Mouse (Mus musculus) cerebellum, adult 2 months (tissue): ENCODE data around the gene Zglp1. TPM values are rescaled to one million over a fixed set of nuclear protein-coding genes. Genes with fewer than 3 reads are reported as not detected.

Source experiments
- DNase-seq, 2 experiments: peaks; one replicate each; pipeline ENCODE4 v3.0.0; 2021
- H3K27ac ChIP-seq: fragments of 200-500 bp; 2 replicates; pipeline ENCODE4 v1.5.1; 2012; ENCODE audit warnings: low read length, control low read depth, inconsistent platforms; ENCODE audit not compliant: insufficient read depth
- H3K27me3 ChIP-seq: fragments of 200-500 bp; 2 replicates; pipeline ENCODE4 v1.6.1; 2012; ENCODE audit warnings: inconsistent platforms, mild to moderate bottlenecking, low read length, moderate library complexity; ENCODE audit not compliant: control insufficient read depth, insufficient read depth
- H3K4me1 ChIP-seq: fragments of 200-500 bp; 2 replicates; pipeline ENCODE4 v1.6.1; 2011; ENCODE audit warnings: low read length; ENCODE audit not compliant: control insufficient read depth, insufficient read depth
- H3K4me3 ChIP-seq: fragments of 200-500 bp; replicated peaks from 2 replicates; pipeline ENCODE3; 2011; ENCODE audit warnings: mild to moderate bottlenecking, low read depth, low read length, control low read depth; ENCODE audit not compliant: insufficient read depth
- CTCF ChIP-seq: fragments of 200-500 bp; IDR thresholded peaks from 2 replicates; pipeline ENCODE4 v1.5.1; 2011; ENCODE audit warnings: low read depth, mild to moderate bottlenecking, control low read depth, low read length, moderate library complexity, borderline replicate concordance; ENCODE audit not compliant: insufficient read depth
- POLR2A ChIP-seq: fragments of 200-500 bp; IDR thresholded peaks from 2 replicates; pipeline ENCODE4 v1.6.1; 2011; ENCODE audit warnings: low read length, control low read depth, borderline replicate concordance; ENCODE audit not compliant: insufficient read depth
- WGBS: fragments of 180-500 bp; shearing (Covaris S2); methylation state at CpG from one replicate; pipeline ENCODE4 v1.1.7; 2018; 5-methylcytosine and 5-hydroxymethylcytosine counted together
- polyA plus RNA-seq: library from polyadenylated mRNA; depleted of rRNA; stranded (reverse); fragments of >200 nt; gene quantifications from 2 replicates; pipeline ENCODE4 v1.2.3, GENCODE M21; 2012

Zglp1 gene
- polyA plus RNA-seq, 1 experiment: 1.0 TPM

DNA sequence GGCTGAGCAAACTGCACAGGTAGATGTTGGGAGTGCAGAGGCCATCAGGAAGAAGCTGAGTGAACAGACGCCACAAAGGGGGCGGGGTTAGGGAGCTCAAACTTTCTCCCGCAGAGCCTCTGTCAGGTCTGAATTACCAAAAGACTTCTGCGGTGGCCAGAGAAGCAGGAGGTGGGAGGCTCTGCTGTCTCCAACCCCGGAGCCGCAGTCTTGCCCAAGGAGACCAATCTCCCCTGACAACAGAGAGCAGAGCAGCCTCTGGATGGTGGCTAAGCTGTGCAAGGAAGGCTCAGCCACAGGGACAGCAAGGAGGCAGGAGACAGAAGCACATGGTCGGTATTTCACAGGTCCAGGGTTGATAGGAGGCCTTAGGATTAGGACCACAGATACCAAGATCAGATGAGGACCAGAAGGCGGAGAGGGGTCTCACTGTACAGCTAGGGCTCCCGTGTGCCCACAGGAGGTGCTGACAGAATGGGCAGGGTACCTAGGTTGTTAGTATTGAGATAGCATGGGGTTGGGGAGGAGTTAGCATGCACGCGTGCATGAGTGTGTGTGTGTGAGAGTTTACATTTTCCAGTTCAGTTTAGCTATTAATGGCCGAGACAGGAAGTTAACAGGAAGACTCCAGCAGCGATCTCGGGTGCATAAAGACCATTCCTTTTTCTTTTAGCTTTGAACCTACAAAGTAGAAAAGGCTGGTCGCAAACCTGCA, 33.7 kb upstream of the Zglp1 start:
- TF ChIP-seq POLR2A: no peak
- TF ChIP-seq CTCF: no peak
- no peaks in the 10 kb centered on the region for H3K4me1 ChIP-seq
- DNase-seq: no peak
- H3K4me3 ChIP-seq: no peak overlapping the region
- no peaks in the 10 kb centered on the region for H3K27me3 ChIP-seq
- WGBS: 28% methylated on average over 15 of the region's 15 CpGs
- H3K27ac ChIP-seq: no peak overlapping the region

DNA sequence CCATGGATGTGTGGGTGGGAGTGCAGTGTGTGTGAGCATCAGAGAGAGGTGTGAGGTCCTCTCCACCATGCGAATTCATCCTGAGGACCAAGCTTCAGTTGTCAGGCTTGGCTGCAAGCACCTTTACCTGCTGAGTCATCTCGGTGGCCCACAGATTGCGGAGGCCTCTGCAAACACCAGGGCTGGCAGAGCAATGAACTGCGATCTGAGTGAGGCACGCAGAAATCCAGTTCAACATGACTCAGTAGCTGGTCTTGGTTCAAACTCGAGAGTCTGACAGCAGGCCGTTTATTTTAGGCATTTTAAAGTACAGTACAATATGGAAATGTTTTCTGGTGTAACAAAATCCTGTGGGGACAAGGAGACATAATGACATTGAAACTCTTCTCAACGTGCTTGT, 30.9 kb upstream of the Zglp1 start:
- no peak overlapping the region for H3K4me3 ChIP-seq
- H3K27ac ChIP-seq: no peak overlapping the region
- no peaks in the 10 kb centered on the region for H3K27me3 ChIP-seq
- TF ChIP-seq CTCF (no peak), POLR2A (no peak)
- H3K4me1 ChIP-seq: no peaks in the 10 kb centered on the region
- 57% methylated on average over 8 of the region's 8 CpGs for WGBS
- DNase-seq: no peak

DNA sequence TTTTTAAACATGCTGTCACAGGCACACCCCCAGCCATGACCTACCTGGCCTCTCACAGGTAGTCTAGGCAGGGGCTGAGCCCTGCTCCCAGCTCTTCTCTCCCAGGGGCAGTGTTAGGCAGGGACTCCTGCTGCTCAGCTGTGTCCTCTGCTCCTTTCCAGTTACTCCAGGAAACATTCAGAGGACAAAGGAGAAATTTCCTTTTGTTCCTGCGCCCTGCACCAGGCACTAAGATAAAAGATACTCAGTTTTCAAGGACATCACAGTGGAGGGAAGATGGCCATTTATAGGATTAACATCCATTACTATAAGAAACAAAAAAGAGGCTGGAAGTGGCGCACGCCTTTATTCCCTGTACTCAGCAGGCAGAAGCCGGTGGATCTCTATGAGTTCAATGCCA, 29.1 kb upstream of the Zglp1 start:
- TF ChIP-seq POLR2A: no peak
- Histone ChIP-seq H3K4me3 (no peak overlapping the region), H3K27ac (no peak overlapping the region), H3K4me1 (no peaks in the 10 kb centered on the region), H3K27me3 (no peaks in the 10 kb centered on the region)
- 58% methylated on average over 4 of the region's 4 CpGs for WGBS
- no peak for DNase-seq

DNA sequence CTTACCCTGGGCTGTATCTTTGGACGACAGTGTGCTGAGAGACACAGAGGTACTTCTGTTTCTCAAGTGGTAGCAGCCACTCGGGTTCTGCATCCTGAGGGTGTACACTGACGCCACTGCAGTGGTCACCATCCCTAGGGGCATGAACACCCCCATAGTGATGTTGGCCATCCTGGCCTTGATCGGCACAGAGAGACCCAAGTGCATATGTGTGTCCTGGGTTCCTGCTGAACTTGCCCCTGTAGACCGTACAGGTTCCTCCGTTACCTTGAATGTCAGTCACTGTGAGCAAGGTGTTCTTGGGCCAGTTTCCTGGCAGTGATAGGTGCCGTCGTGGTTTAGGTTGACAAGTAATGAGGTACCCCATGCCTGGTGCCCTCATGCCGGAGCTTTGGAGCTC, 26.5 kb upstream of the Zglp1 start:
- 96% methylated on average over 9 of the region's 9 CpGs for WGBS
- no peak for DNase-seq
- Histone ChIP-seq H3K4me1 (peaks cover 9% of the 10 kb centered on the region), H3K4me3 (no peak overlapping the region), H3K27me3 (no peaks in the 10 kb centered on the region), H3K27ac (no peak overlapping the region)
- TF ChIP-seq CTCF: no peak
- no peak for TF ChIP-seq POLR2A

DNA sequence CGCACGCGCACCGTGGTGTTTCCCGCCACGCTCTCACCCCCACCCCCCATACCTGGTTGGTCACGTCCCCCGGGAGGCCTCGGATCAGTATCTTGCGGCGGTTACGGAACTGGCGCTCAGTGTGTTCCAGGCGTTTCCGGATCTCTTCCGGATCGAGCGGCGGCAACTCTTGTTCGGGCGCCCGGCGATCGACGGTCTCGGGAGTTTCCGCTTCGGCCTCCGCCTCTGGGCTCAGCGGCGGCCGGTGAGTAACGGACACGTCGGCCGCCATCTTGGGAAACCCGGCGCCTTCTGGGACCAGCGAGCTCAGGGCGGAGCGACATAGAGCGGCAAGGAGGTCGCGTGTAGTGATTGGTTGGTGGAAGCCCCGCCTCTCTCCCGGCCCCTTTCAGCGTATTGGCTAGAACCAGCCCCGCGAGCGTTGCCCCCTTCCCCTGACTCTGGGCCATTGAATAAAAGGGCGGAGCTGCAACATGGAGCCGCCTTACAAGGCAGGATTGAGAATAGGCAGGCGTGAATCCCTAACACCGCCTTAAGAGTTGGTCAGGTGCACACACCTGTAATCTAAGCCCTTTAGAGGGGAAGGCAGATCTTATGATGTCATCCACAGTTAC, 24.9 kb upstream of the Zglp1 start, which contains the start of the genes Gm38431 and Raver1:
Gene Gm38431, minus strand, starts transcription at position 291 of the 614 bp plus-strand sequence.
Gene Raver1, minus strand, starts transcription at position 302 of the 614 bp plus-strand sequence.
- under 1% methylated on average over 54 of the region's 54 CpGs for WGBS
- H3K4me3 ChIP-seq: peak within 1 kb of the TSS; percentile 93
- no peak within 1 kb of the TSS for H3K27ac ChIP-seq
- H3K4me1 ChIP-seq: peaks cover 9% of the 10 kb centered on the region
- H3K27me3 ChIP-seq: no peaks in the 10 kb centered on the region
- TF ChIP-seq POLR2A (peak; percentile 64), CTCF (no peak)
- DNase-seq: peak; percentile 97 to 99

DNA sequence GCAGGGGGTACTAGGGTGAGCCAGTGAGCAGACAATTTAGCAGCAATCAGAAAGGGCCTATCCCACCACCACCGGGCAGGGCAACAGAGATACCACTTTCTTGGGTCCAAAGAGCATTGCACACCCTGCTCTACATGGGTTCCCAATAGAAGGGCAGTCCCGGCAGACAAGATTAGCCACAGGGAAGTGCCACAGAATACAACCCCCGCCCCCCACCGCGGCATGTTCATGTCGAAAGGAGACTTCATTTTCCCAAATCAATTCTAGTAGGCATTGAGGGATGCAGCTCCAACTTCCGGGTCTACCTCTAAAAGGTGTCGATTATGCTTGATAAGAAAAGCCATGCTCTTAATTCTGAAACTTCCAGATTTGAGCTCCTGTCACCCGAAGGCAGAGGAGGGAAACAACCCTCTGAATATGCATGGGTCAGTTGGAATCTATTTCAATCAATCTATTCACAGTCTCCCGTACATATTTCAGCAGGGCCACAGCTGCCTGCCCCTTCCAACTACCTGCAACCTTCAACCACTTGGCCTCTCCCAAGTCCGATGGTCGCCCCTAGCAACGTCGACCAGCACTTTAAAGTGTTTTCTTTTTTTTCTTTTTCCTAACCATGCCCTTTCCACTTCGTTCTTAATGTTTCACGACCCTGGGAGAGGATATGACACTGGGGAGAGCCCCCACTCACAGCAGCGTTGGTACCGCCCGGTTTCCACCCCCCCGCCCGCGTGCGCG, 24.2 kb upstream of the Zglp1 start:
- Histone ChIP-seq H3K27ac (no peak overlapping the region), H3K4me3 (peak overlapping the region; percentile 93), H3K4me1 (peaks cover 9% of the 10 kb centered on the region), H3K27me3 (no peaks in the 10 kb centered on the region)
- WGBS: 2% methylated on average over 24 of the region's 24 CpGs
- DNase-seq: no peak
- TF ChIP-seq CTCF (no peak), POLR2A (no peak)

DNA sequence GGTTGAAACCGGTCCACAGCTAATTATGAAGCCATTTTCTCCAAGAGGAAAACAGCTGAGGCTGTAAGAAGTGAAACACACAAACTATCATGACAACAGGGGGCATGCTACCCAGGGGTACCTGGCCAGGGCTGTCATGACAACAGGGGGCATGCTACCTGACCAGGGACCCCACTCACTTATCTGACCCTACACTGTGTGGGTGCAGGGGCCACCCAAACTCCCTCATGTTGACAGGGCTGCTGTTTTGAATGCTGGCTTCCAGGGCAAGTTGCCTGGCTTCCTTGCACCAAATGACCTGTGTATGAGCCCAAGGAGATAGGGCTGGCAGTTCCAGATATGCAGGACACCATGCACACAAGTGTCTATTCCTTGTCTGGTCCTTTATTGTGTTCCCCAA, 23.6 kb upstream of the Zglp1 start:
- no peak for TF ChIP-seq POLR2A
- TF ChIP-seq CTCF: no peak
- Histone ChIP-seq H3K27ac (no peak overlapping the region), H3K4me3 (peak overlapping the region; percentile 93), H3K4me1 (peaks cover 9% of the 10 kb centered on the region), H3K27me3 (no peaks in the 10 kb centered on the region)
- 88% methylated on average over 1 of the region's 1 CpGs for WGBS
- DNase-seq: no peak

DNA sequence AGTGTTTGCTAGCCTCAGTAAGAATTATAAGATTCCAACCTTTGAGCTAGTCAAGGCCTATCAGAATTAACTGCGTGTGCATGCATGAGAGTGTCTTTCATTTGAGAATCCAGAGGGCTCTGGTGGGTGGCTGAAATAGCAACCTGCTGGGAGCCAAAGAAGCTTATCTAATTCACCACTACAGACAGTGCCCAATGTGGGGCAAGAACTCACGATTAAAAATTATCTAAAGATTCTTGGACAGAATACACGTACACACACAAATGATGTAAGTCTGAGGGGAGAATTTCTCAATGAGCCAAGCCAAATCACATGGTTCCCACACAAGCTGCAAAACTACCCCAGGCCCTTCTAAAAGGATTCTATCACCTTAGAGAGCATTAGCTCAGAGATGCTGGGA, 16.4 kb upstream of the Zglp1 start:
- no peaks in the 10 kb centered on the region for H3K27me3 ChIP-seq
- no peak overlapping the region for H3K27ac ChIP-seq
- no peak overlapping the region for H3K4me3 ChIP-seq
- no peak for DNase-seq
- 58% methylated on average over 3 of the region's 3 CpGs for WGBS
- peaks cover 4% of the 10 kb centered on the region for H3K4me1 ChIP-seq
- no peak for TF ChIP-seq CTCF
- no peak for TF ChIP-seq POLR2A
